Mouse (Mus musculus): ENCODE data around the gene 1810009J06Rik. TPM values are rescaled to one million over a fixed set of nuclear protein-coding genes. Genes with fewer than 3 reads are reported as not detected.

The 1810009J06Rik gene
- polyA plus RNA-seq (2014; fragmentation: Illumina TruSeq; extraction: RNeasy Lipid Tissue Mini Kit (QIAGEN cat#74804); ENCODE audit: insufficient read depth, low read depth, low replicate concordance): not detected

DNA sequence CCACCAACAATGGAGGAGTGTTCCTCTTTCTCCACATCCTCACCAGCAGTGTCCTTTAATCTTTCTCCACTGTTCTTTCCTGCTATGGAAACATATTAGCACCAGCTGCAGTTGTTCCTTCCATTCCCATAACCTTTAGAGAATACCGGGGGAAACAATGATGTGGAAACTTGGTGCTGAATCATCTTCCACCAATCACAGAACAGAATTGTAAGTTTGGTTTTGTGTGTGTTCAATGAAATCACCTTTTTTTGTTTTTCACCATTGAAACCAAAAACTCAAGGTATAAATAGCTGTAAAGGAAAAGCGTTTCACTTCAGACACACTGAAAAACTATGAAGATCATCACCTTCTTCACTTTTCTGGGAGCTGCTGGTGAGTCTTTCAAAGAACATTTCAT is at the start of gene 1810009J06Rik:
1810009J06Rik (plus strand) TSS at position 301 of the 400 bp plus-strand sequence.

DNA sequence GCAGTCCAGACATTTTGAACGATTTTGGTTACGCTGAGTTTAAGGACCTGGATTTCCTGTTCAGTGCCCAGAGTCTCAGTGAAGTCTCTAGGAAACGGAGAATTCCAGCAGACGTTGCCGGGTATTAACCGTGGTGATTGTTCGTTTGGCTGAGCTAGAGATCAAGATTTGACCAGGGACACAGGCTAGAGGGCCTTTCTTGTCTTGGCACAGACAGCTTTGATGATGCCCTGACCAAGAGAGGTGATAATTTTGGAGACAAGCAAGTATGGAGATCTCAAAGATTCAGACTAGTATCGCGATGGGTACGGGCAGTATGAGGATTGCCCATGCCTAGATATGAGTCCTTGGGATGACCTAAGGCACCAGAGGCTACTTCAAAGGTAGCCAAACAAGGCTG is 24.1 kb upstream of the 1810009J06Rik start, which contains the start of gene 1700074P13Rik:
1700074P13Rik (minus strand) TSS at position 101 of the 400 bp plus-strand sequence.

DNA sequence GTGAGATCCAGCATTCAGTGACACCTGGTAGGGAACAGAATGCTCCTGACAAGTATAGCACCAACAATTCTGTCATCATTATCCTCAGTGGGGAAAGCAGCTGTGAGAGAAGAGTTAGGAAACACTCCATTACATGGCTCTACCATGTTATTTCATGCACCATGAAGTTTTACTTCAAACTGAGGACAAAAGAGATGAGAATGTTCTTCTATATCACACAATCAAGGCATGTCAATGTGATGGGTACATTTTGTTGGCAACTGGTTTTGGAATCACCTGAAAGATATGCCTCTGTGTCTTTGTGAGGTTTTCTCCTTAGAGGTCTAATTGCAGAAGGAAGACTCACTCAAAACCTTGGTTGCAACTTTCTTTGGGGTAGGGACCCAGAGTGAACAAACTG is 12.8 kb upstream of the 1810009J06Rik start, which contains the start of gene Gm4744:
Gm4744 (minus strand) TSS at position 101 of the 400 bp plus-strand sequence.

DNA sequence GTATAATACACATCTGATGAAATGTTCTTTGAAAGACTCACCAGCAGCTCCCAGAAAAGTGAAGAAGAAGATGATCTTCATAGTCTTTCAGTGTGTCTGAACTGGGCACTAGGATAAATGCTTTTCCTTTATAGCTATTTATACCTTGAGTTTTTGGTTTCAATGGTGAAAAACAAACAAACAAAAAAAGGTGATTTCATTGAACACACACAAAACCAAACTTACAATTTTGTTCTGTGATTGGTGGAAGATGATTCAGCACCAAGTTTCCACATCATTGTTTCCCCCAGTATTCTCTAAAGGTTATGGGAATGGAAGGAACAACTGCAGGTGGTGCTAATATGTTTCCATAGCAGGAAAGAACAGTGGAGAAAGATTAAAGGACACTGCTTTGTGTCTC is 34.8 kb downstream of the 1810009J06Rik start, which contains the start of gene Gm2663:
Gm2663 (minus strand) TSS at position 101 of the 400 bp plus-strand sequence.

Other genes starting within 250 kb of the 1810009J06Rik start
- gene Moxd2, start 77.3 kb upstream of the 1810009J06Rik start, polyA plus RNA-seq (2014; fragmentation: Illumina TruSeq; extraction: RNeasy Lipid Tissue Mini Kit (QIAGEN cat#74804); ENCODE audit: insufficient read depth, low read depth, low replicate concordance): not detected
- gene Prss58, start 64.4 kb upstream of the 1810009J06Rik start, polyA plus RNA-seq (2014; fragmentation: Illumina TruSeq; extraction: RNeasy Lipid Tissue Mini Kit (QIAGEN cat#74804); ENCODE audit: insufficient read depth, low read depth, low replicate concordance): not detected
- not detected for gene 1700074P13Rik, start 24.2 kb upstream of the 1810009J06Rik start, polyA plus RNA-seq (2014; fragmentation: Illumina TruSeq; extraction: RNeasy Lipid Tissue Mini Kit (QIAGEN cat#74804); ENCODE audit: insufficient read depth, low read depth, low replicate concordance)
- not detected for gene Gm4744, start 12.9 kb upstream of the 1810009J06Rik start, polyA plus RNA-seq (2014; fragmentation: Illumina TruSeq; extraction: RNeasy Lipid Tissue Mini Kit (QIAGEN cat#74804); ENCODE audit: insufficient read depth, low read depth, low replicate concordance)
- not detected for gene Gm2663, start 34.7 kb downstream of the 1810009J06Rik start, polyA plus RNA-seq (2014; fragmentation: Illumina TruSeq; extraction: RNeasy Lipid Tissue Mini Kit (QIAGEN cat#74804); ENCODE audit: insufficient read depth, low read depth, low replicate concordance)
- not detected for gene 2210010C04Rik, start 70.8 kb downstream of the 1810009J06Rik start, polyA plus RNA-seq (2014; fragmentation: Illumina TruSeq; extraction: RNeasy Lipid Tissue Mini Kit (QIAGEN cat#74804); ENCODE audit: insufficient read depth, low read depth, low replicate concordance)

All from lung, adult 10 weeks (tissue).